Mouse (Mus musculus) hematopoietic stem cell, adult 5-6 weeks (primary cell): ENCODE measurements at regions not wholly inside any gene's neighbourhood (a gene's known extent, or its start where the extent isn't known, plus 50 kb on each side); places are given as distances from the start of the nearest gene placed in this dataset.
A peak's percentile ranks its signal among the peaks of the same experiment; 100 is the strongest.

Experiments used
- ATAC-seq, 2 experiments: fragments of 125-278 bp in 1 of 2; replicated peaks in 1 of 2; 2 replicates each; pipeline ENCODE4 v1.8.0; 2016 to 2017; ENCODE audit warnings: inconsistent platforms in 2 of 2, mild to moderate bottlenecking in 2 of 2, moderate number of reproducible peaks in 2 of 2, low read depth in 1 of 2, moderate TSS enrichment in 1 of 2; ENCODE audit not compliant: low FRiP score in 2 of 2, poor library complexity in 2 of 2, severe bottlenecking in 2 of 2, insufficient read depth in 1 of 2, low TSS enrichment in 1 of 2

DNA sequence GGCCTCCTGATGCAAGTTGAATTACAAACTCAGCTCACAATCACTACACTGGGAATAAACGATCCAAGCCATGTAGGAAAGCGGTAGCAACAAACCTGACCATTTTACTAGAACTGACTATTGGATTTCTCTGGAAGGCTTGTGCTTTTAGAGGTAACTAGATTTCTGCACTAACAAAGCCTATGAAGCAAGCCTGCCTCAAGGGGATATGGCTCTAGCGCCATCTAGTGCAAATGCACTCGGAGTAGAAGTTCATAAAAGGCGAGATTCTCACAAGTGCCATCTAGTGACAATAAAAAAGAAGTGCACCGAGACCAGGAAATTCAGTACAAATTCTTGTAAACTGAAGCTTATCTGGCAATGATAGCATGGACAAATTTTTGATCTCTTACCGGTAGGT is 364.9 kb upstream of the Fmr1 start:
- ATAC-seq = peak; percentile 72 to 76; a peak in 3 of 4 replicates
